Comparison of ENCODE assay signal across 12 mouse cellular contexts in genomic region chr8:94998431-94998830, GRCm38 (mm10). TPM values are rescaled to one million over a fixed set of nuclear protein-coding genes. Genes with fewer than 3 reads are reported as not detected.
DNase-seq lines count a peak whose midpoint lies in the region; ATAC-seq and TF ChIP-seq lines count a peak whose summit lies in the region.
"Had no signal": no experiment of that assay in that cellular context is flagged by ENCODE, and none has a peak within 500 bp of the region (broad histone marks: within the 10 kb centered on the region; RNA-seq: fewer than 3 reads in every experiment).

No protein-coding gene starts in this region.

- H3K27ac ChIP-seq in kidney, adult 2 months (ENCODE audit: insufficient read depth, low read depth, low read length), result peak overlapping the region; percentile 76
- H3K27ac ChIP-seq in cortical plate, adult 2 months (ENCODE audit: insufficient read depth, low read length), result peak overlapping the region; percentile 63
- H3K27ac ChIP-seq in hindbrain, embryonic 10.5 days, result peak overlapping the region; percentile 98
- H3K27ac ChIP-seq in midbrain, embryonic 13.5 days, result peak overlapping the region; percentile 96

- peaks cover 66% of the 10 kb centered on the region for H3K4me1 ChIP-seq in kidney, adult 2 months (ENCODE audit: control insufficient read depth, insufficient read depth, low read length)
- peaks cover 4% of the 10 kb centered on the region; the same call in 1 of the 2 replicates for H3K4me1 ChIP-seq in cortical plate, adult 2 months (ENCODE audit: control insufficient read depth, insufficient read depth, low read length)
- peaks cover 91% of the 10 kb centered on the region for H3K4me1 ChIP-seq in hindbrain, embryonic 10.5 days (replicated peaks)
- peaks cover 68% of the 10 kb centered on the region for H3K4me1 ChIP-seq in midbrain, embryonic 13.5 days (replicated peaks)

- no peaks in the 10 kb centered on the region for H3K9me3 ChIP-seq in hindbrain, embryonic 10.5 days
- no peaks in the 10 kb centered on the region for H3K9me3 ChIP-seq in midbrain, embryonic 13.5 days
- H3K9me3 ChIP-seq: liver, embryonic 15.5 days had no signal

- peak overlapping the region; percentile 97 for H3K9ac ChIP-seq in midbrain, embryonic 13.5 days (replicated peaks)
- H3K9ac ChIP-seq: liver, embryonic 15.5 days had no signal

- intact Hi-C loops in left cerebral cortex, postnatal 4 days (cut with DNase I), result no loop called here

- 24% methylated on average over 2 of the region's 2 CpGs for WGBS in kidney, adult 2 months
- 61% methylated on average over 2 of the region's 2 CpGs for WGBS in hindbrain, embryonic 10.5 days
- 25% methylated on average over 2 of the region's 2 CpGs for WGBS in midbrain, embryonic 13.5 days

- no peak overlapping the region for H3K4me3 ChIP-seq in kidney, adult 2 months (ENCODE audit: insufficient read depth, low read depth, low read length)
- no peak overlapping the region for H3K4me3 ChIP-seq in cortical plate, adult 2 months (ENCODE audit: insufficient read depth, low read length)
- peak overlapping the region; percentile 61 for H3K4me3 ChIP-seq in hindbrain, embryonic 10.5 days
- H3K4me3 ChIP-seq in midbrain, embryonic 13.5 days (replicated peaks), result peak overlapping the region; percentile 71
- H3K4me3 ChIP-seq: liver, embryonic 15.5 days had no signal

- ATAC-seq in midbrain, embryonic 13.5 days, result no peak

- no peak for DNase-seq in kidney, adult 2 months
- DNase-seq in kidney, postnatal 25 days, result no peak
- no peak for DNase-seq in hindbrain, embryonic 10.5 days (ENCODE audit: low spot score)
- no peak for DNase-seq in cerebellum, adult 11 months
- DNase-seq in left cerebral cortex, postnatal 4 days, result no peak
- no peak for DNase-seq in cerebellum, adult 18-20 months
- DNase-seq: adrenal gland, adult 8-10 months; kidney, adult 11 months; thymus, postnatal 14 days had no signal

- H3K4me2 ChIP-seq in midbrain, embryonic 13.5 days (replicated peaks), result peak overlapping the region; percentile 98
- H3K4me2 ChIP-seq: liver, embryonic 15.5 days had no signal

- no peak for TF ChIP-seq POLR2A in kidney, adult 2 months (IDR thresholded peaks at IDR 0.05; ENCODE audit: low read depth, low read length)
- TF ChIP-seq POLR2A in cortical plate, adult 2 months (IDR thresholded peaks at IDR 0.05; ENCODE audit: extremely low read depth, insufficient read depth, low read length), result no peak

- no peak for TF ChIP-seq CTCF in kidney, adult 2 months (conservative IDR thresholded peaks at IDR 0.05; ENCODE audit: insufficient read depth, insufficient read length, low read depth, low read length)
- no peak for TF ChIP-seq CTCF in cortical plate, adult 2 months (IDR thresholded peaks at IDR 0.05; ENCODE audit: extremely low read depth, insufficient read depth, low read length)

- no peaks in the 10 kb centered on the region; the same call in 1 of the 2 replicates for H3K36me3 ChIP-seq in kidney, adult 2 months (ENCODE audit: control insufficient read depth, insufficient read depth, low read length)
- H3K36me3 ChIP-seq in hindbrain, embryonic 10.5 days, result peaks cover 34% of the 10 kb centered on the region
- H3K36me3 ChIP-seq in midbrain, embryonic 13.5 days, result peaks cover 14% of the 10 kb centered on the region

- no peaks in the 10 kb centered on the region for H3K27me3 ChIP-seq in kidney, adult 2 months (replicated peaks; ENCODE audit: control insufficient read depth, insufficient read depth, low read length)
- no peaks in the 10 kb centered on the region for H3K27me3 ChIP-seq in hindbrain, embryonic 10.5 days (ENCODE audit: insufficient read depth, poor library complexity, severe bottlenecking)
- no peaks in the 10 kb centered on the region for H3K27me3 ChIP-seq in midbrain, embryonic 13.5 days
- H3K27me3 ChIP-seq: liver, embryonic 15.5 days had no signal

RNA-seq across cellular contexts. Expression of gene Adgrg3, which starts 19.1 kb away (rescaled TPM):
- polyA plus RNA-seq in kidney, adult 2 months (2012; rRNA removed), result 9.9 and 12.7 TPM in 2 replicates
- 0.30 and 0.40 TPM in 2 replicates for polyA plus RNA-seq in cortical plate, adult 2 months (2012; rRNA removed)
- 3.2 and 3.5 TPM in 2 replicates for polyA plus RNA-seq in hindbrain, embryonic 10.5 days (2016; fragmentation: Nextera tagmentation; extraction: Ambion mirVana)
- 0.96 and 1.3 TPM in 2 replicates for polyA plus RNA-seq in midbrain, embryonic 13.5 days (2015; fragmentation: Nextera tagmentation; extraction: Ambion mirVana)
- total RNA-seq in left cerebral cortex, postnatal 4 days (2021), result 1 to 10 TPM; 1.1 to 2.1 TPM

RNA-seq across cellular contexts. Expression of gene Adgrg1, which starts 23.9 kb away (rescaled TPM):
- 342 and 447 TPM in 2 replicates for polyA plus RNA-seq in kidney, adult 2 months (2012; rRNA removed)
- 63.4 and 63.8 TPM in 2 replicates for polyA plus RNA-seq in cortical plate, adult 2 months (2012; rRNA removed)
- polyA plus RNA-seq in hindbrain, embryonic 10.5 days (2016; fragmentation: Nextera tagmentation; extraction: Ambion mirVana), result 101 and 186 TPM in 2 replicates
- 189 and 212 TPM in 2 replicates for polyA plus RNA-seq in midbrain, embryonic 13.5 days (2015; fragmentation: Nextera tagmentation; extraction: Ambion mirVana)
- 100 to 1,000 TPM; 125 to 153 TPM for total RNA-seq in left cerebral cortex, postnatal 4 days (2021)

RNA-seq across cellular contexts. Expression of gene Drc7, which starts 56.5 kb away (rescaled TPM):
- 0.05 and 0.10 TPM in 2 replicates for polyA plus RNA-seq in kidney, adult 2 months (2012; rRNA removed)
- polyA plus RNA-seq in cortical plate, adult 2 months (2012; rRNA removed), result 0.93 and 2.2 TPM in 2 replicates
- polyA plus RNA-seq in hindbrain, embryonic 10.5 days (2016; fragmentation: Nextera tagmentation; extraction: Ambion mirVana), result 0.68 and 0.88 TPM in 2 replicates
- 0.24 and 0.58 TPM in 2 replicates for polyA plus RNA-seq in midbrain, embryonic 13.5 days (2015; fragmentation: Nextera tagmentation; extraction: Ambion mirVana)
- total RNA-seq in left cerebral cortex, postnatal 4 days (2021), result 1 to 10 TPM; 2.7 to 3.0 TPM
- total RNA-seq: adrenal gland, adult 8-10 months had no signal

Comparison
In these comparisons a context has a peak if more than half of its experiments do, and no peak if none do; other contexts are left out.
1. H3K4me3 ChIP-seq: peak in hindbrain, embryonic 10.5 days (single experiment) and midbrain, embryonic 13.5 days (single experiment); none in kidney, adult 2 months (single experiment) and cortical plate, adult 2 months (single experiment).
2. Peak in every context shown above with its lines, with median percentiles within 50 percentile points of each other: H3K27ac ChIP-seq.